Mouse (Mus musculus) layer of hippocampus, postnatal 10 days (tissue): ENCODE measurements at regions not wholly inside any gene's neighbourhood (a gene's known extent, or its start where the extent isn't known, plus 50 kb on each side); places are given as distances from the start of the nearest gene placed in this dataset.

ENCODE experiments used
- DNase-seq, 2 experiments: peaks; one replicate each; pipeline ENCODE4 v3.0.0; 2021; ENCODE audit warnings: low spot score in 2 of 2

DNA sequence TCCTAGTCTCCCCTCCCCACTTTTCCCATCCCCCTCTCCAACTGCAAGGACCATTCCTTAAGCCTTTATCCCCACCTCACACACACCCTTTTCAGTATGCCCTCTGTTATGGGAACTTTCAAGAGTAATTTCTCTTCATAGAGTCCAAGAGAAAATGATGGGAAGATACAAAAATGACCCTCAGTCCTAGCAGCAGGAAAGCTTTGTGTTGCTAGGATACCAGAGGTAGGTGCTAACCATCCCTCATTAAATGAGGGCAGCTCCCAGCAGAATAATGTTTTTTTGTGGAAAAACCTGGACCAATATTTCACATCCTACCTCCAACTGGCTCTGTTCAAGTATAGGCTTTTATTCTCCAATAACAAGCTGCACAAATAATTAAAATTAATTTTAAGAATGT is 296.7 kb upstream of the Epha4 start:
- no peak for DNase-seq

DNA sequence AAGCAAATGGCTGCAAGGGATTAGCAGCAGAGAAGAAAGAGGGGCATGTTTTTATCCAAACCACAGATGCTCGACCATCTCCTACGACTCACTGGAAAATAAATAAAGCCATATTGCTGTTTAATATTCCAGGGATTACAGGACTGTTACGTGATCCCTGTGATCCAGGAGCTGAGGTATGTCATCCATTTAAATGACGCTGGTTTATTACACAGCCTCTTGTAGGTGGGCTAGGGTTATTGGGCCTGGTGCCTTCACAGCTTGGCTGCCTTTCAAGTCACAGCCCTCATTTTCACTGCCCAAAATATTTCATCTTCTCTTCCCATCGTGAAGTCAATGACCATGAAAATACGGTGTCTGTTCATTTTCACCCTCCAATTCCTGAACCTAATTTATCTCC is 276.1 kb upstream of the Epha4 start:
- no peak for DNase-seq

GRCm38 (mm10) chr1:77754326-77754725 is 239.4 kb upstream of the Epha4 start:
- DNase-seq, result no peak

GRCm38 (mm10) chr1:77748483-77749465 is 233.9 kb upstream of the Epha4 start:
- no peak for DNase-seq

- DNase-seq, result no peak
Observed at GRCm38 (mm10) chr1:77732099-77732498, 217.2 kb upstream of the Epha4 start.

DNA sequence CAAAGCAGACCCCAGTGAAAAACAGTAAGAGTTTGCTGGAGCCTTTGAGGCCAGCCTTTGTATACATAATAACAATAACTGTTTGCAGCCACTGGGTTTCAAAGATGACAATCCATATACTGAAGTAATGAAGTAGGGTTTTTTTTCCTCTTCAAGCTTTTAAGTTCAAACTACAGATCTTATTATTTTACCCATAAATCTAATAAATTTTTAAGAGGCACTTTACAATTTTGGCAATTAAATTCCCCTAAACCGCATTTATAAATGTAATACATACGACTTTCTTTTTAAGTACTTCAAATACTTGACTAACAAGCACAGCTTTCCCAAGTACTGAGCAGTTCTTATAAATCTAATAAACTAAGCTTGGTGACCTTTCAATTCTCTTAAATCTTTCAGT is 212.7 kb upstream of the Epha4 start:
- DNase-seq, result no peak

DNA sequence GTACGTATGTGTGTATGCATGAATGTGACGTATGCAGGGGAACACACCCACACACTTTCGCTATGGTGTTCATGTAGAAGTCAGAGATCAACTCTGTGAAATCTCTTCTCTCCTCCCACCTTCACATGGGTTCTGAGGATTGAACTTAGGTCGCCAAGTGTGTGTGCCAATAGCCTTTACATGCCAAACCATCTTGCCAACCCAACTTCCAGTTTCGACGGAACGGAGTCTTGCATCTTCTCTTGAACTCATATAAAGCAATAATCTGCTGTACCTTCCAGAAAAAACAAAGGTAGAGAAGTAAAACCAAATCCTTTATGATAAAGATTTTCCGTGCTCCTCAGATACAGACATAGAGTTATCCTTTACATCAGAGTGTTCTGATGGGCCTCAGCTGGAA is 208.4 kb upstream of the Epha4 start:
- no peak for DNase-seq

DNA sequence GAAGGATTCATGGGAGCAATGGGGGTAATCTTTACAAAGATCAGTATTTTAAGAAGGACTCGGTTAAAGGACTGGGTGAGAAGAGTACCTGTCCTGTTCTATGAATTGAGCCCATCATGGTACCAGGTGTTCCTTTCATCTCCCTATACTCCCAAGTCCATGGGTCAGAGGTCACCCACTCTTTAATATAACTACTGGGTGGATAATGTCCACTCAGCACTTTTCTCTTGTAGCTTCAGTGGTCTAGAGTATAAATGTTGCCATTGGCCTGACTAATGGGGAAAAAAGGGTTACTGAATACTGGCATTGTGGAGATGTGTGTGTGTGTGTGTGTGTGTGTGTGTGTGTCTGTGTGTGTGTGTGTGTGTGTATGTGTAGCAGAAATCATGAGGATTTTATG is 206.0 kb upstream of the Epha4 start:
- DNase-seq, result no peak

DNA sequence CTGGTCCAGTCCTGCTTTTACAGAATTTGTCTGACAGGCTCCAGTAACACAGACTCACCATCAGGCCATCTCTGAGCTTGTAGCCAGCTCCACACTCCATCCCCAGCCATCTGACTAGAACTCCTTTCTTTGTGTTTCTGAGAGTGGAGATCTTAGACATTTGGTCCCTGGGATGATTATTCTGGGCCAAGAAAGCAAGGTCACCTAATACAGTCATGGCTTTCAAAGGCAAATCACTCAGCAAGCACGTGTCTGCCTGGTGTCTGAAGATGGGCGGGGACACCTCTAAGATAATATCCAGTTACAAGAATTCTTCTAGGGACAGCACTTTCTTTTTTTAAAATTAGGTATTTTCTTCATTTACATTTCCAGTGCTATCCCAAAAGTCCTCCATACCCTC is 198.1 kb upstream of the Epha4 start:
- DNase-seq, result no peak

- peak; percentile 3 to 15 for DNase-seq
Observed at GRCm38 (mm10) chr1:77708202-77709020, 193.5 kb upstream of the Epha4 start.

DNA sequence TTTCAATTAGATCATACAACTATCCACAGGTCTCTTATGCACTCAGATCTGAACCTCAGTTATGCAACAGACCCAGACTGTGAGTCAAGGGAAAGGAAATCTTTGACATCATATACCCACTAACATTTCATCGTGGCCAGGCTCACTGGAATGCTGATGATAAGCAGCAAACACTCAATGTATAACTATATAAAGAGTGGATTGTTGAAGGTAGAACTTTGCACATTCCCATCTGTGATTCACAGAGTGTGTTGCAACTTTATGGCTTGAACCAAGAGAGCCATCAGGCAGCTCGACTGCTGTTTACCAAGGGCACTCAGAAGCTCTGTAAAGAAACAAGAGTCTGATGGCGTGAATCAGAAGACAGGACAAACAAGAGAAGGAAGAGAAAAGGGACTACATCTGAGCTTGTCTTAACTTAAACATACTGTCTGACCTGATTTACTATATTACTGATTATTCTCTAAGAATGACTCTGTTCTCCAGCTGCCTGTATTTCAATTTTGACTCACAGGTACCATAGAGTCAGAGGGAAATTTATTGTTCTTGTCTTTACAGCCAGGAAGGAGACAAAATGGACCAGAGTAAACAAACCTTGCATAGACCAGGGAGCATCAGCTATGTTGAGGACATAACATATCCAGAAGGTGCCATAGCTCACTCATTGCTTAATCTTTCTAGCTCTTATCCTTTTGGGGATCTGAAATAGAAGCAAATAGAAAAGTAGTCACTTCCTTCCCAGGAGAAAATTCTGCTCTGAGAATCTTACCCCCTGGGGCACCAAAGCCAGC is 180.5 kb upstream of the Epha4 start:
- no peak for DNase-seq

GRCm38 (mm10) chr1:77663345-77663744 is 148.5 kb upstream of the Epha4 start:
- DNase-seq, result peak in 1 of 2 experiments; percentile 4

DNA sequence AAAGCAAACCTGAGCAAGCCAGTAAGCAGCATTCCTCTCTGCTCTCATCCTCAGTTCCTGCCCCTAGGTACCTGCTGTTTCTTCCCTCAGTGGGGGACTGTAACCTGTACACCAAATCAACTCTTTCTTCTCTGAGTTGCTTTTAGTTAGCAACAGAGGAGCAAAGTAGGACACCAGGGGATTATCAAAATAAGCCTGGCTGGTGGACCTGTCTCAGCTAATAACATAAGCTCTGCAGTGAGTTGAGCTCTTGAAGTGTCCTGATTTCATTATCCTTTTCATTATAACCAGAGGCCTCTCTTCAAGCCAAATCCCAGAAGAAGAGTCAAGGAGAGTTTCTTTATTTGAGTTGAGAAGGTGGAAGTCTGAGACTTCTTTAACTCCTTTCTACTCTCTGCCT is 145.5 kb upstream of the Epha4 start:
- DNase-seq, result no peak

DNA sequence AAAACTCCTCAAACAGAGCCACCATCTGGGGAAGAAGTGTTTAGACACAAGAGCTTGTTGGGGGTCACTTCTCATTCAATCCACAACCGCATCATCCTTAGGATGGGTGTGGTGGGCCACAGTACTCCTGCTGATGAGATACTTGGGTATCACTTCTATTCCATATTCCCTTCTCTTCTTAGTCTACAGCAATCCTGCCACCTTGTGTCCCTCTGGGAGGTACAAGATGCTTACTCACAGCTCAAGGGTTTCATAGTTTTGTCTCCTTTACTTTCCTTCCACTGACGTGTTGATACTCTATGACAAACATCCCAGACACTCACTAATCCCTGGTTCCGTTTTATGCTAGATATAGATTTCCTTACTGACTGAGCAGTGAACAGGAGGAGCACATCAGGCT is 122.1 kb upstream of the Epha4 start:
- no peak for DNase-seq

DNA sequence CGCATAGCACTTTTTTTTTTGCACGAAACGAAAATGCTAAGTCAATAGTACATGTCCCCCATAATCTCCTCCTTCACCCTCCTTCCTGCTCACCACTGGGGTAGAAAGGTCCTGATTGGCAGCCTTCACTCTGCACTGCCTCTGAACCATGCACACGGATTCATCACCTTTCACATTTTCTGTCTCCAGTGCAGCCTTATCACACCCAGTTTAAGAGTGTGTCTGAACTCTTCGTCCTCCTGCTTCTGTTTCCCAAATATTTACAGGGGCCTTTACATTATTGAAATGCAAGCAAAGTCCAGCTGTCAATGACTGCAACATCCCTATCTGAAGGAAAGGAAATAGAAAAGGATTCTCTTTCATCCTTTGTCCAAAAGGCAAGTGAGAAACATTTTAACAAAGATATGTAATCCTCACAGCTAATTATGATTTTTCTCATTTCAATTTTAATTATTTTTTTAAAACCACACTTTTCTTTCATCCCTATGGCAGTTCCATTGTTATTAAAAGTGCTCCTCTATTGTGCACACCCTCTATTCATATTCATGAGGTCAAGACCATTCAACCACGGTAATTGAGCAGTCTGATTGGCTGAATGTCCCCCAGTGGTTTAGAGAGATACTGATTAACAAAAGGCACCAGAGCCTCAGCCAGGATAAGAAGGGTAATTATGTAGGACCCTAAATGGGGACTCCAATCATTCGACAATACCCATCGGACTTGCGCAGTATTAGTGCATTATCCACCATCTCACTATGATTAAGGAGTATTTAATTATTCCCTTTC is 114.8 kb upstream of the Epha4 start:
- DNase-seq, result no peak

- no peak for DNase-seq
Observed at GRCm38 (mm10) chr1:77628861-77629260, 114.0 kb upstream of the Epha4 start.

DNA sequence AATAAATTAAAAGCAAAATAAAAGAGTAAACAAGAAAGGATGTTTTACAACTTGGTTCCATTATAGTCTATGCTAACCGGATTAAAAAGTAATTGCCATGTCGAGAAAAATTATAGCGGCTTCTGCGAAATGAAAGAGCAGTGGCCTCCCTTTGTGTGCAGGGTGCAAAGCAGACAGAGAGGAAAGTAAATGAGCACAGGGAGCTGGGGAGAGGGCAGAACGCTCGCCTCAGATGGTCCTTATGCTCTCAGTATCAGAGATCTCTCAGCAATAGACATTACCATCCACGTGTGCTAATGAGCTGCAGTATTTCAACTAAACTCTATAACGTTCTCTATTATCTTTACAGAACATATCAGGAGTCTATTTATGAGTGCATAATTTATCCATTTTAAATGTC is 102.6 kb upstream of the Epha4 start:
- DNase-seq, result no peak

DNA sequence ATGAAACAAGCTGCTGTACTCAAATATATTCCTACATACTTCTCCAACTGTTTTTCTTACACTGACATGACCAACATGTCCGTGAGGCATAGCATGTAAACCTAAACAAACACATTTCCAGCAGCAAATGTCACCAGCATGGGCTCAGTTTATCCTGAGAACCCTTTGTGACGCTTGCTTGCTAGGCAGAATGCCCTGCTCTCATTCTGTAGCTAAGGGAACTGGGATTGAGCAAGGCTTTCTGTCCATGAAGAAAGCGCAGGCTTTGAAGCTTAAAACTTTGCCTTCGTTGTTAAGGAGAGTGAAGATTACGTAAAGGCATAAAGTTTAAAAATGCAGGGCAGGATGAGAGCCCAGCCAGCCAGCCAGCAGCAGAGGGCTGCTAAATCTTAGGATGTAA is 85.6 kb upstream of the Epha4 start:
- DNase-seq, result no peak

DNA sequence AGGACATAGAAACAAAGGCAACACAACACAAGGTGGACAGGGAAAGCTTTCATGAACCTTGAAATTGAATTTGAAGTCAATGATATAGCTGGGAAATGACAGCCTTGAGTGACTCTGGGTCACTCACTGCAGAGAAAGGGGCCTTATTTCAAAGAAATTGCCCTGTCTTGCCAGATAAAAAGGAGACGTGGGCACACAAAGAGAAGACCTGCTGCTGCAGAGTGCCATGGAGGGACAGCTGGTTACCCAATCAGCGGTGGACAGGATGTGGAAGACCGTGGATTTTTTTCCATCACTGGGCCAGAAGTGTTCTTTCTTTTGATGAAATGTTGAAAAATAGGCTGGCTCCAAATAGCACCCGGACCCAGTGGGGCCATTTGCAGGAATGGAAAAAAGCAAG is 77.8 kb upstream of the Epha4 start:
- DNase-seq, result no peak

DNA sequence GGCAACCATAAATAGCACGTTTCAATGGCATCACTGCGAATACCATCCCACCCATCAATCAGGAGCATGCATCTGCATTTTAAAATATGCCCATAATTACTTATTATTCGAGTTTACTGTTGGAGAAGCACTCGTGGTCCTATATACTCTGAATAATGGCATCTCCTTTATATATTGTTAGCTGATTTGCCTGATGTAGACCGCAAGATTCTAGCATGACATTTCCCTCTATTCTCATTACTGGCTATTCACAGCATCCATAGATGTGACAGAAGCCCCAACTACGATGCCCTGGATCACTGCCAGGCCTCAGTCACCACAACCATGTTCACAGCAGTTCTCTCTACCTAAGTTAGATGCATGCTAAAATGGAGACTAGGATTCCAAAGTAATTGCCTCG is 77.4 kb upstream of the Epha4 start:
- no peak for DNase-seq

DNA sequence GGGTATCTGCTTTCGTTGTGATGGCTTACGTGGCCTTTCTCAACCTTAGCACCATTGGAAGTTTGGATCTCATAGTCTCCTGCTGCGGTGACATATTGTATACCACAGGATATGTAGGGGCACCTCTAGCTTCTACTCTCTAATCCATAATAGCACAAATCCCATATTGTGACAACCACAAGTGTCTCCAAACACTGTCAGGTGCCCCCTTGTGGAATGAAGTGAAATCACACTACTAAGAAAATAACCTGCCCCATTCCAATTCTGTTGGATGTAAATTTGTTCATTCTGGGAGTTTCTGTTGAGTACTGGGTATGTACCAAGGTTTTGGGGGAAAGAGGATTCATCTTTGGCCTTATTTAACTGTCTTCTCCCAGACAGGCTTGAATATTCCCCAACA is 74.5 kb upstream of the Epha4 start:
- DNase-seq, result no peak
